Mouse (Mus musculus) bone marrow, adult 2 months (tissue): ENCODE data around the gene H2afy2. TPM values are rescaled to one million over a fixed set of nuclear protein-coding genes. Genes with fewer than 3 reads are reported as not detected.

Experiments
- H3K27ac ChIP-seq: fragments of 200-500 bp; 2 replicates; pipeline ENCODE4 v1.5.1; 2012; ENCODE audit warnings: low read depth, mild to moderate bottlenecking, control low read depth, inconsistent platforms, low read length; ENCODE audit not compliant: control insufficient read depth, poor library complexity, insufficient read depth
- H3K4me1 ChIP-seq: fragments of 200-500 bp; 2 replicates; pipeline ENCODE4 v1.6.1; 2011; ENCODE audit warnings: low read length; ENCODE audit not compliant: control insufficient read depth, insufficient read depth
- H3K4me3 ChIP-seq: fragments of 200-500 bp; replicated peaks from 2 replicates; pipeline ENCODE3; 2011; ENCODE audit warnings: mild to moderate bottlenecking, low read depth, low read length, control low read depth; ENCODE audit not compliant: control insufficient read depth
- CTCF ChIP-seq: fragments of 200-500 bp; IDR thresholded peaks from 2 replicates; pipeline ENCODE4 v1.5.1; 2011; ENCODE audit warnings: low read length, control low read depth; ENCODE audit not compliant: control insufficient read depth, insufficient read depth
- POLR2A ChIP-seq: fragments of 200-500 bp; IDR thresholded peaks from 2 replicates; pipeline ENCODE4 v1.6.1; 2011; ENCODE audit warnings: low read depth, mild to moderate bottlenecking, control low read depth, low read length, borderline replicate concordance; ENCODE audit not compliant: control insufficient read depth
- WGBS: fragments of 180-500 bp; shearing (Covaris S2); methylation state at CpG from one replicate; pipeline ENCODE4 v1.1.7; 2018; 5-methylcytosine and 5-hydroxymethylcytosine counted together
- polyA plus RNA-seq: library from polyadenylated mRNA; stranded (reverse); fragments of >200 nt; gene quantifications from 2 replicates; pipeline ENCODE4 v1.2.4, GENCODE M21; 2011; ENCODE audit warnings: low replicate concordance; ENCODE audit not compliant: missing spikeins, insufficient read depth, insufficient read length

H2afy2 gene
- polyA plus RNA-seq, 1 experiment: 3.9 TPM

DNA sequence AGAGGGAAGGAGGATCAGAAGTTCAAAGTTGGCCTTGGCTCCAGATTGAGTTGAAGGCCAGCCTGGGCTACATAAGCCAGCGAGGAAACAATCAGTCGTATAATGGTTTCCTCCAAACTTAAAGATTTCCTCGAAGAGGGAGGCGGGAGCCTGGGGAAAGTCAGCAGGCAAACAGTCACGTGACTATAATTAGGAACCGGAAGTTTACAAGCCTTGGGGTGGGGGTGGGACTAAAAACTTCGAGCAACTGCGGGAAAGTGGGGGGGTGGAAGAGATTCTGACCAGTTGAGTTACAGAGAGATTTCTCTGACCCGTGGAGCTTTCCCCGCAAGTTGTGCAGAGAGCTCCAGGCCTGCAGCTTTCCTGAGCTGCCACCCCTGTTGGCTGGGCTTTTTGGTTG is 11.0 kb upstream of the H2afy2 start:
- 35% methylated on average over 10 of the region's 10 CpGs for WGBS
- Histone ChIP-seq H3K27ac (no peak overlapping the region), H3K4me3 (no peak overlapping the region), H3K4me1 (no peaks in the 10 kb centered on the region)
- TF ChIP-seq CTCF (no peak), POLR2A (no peak)

DNA sequence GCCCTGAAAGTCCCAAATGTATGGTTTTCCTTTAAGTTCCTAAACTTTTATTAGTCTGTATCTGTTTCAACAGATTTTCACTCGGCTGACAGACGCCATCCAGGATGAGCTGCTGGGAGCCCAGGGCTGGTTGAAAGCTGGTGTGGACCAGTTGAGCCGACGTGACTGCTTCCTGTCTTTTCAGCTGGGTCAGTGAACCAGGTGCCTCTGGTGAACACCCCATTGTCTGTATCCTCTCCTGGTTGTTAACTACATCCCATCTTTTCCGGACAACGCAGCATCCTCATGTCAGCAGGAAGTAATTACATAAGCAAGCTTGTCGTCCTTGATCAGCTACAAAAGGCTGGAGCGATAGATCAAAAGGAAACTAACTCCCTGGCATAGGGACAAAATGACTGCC is 9.1 kb upstream of the H2afy2 start:
- no peak overlapping the region for H3K27ac ChIP-seq
- H3K4me3 ChIP-seq: no peak overlapping the region
- TF ChIP-seq CTCF (no peak), POLR2A (no peak)
- no peaks in the 10 kb centered on the region for H3K4me1 ChIP-seq
- WGBS: 62% methylated on average over 8 of the region's 8 CpGs

DNA sequence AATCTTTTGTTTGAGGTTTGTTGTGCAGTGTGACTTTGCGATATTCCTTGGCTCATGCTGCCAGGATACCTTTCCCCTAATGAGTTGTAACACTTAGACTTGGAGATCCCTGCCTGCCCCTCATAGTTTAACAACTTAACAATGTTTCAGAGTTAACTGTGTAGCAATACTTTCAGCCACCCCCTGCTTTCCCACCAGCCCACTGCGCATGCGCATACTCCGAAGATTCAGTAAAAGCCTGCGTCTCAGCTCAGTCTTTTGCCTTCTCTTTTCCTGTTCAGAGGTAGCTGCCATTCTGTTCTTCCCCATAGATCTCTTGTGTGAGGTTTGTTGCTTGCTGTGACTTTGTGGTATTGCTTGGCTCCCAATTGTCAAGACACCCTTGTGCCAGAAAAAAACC is 4.6 kb upstream of the H2afy2 start:
- no peak overlapping the region for H3K4me3 ChIP-seq
- H3K27ac ChIP-seq: no peak overlapping the region
- no peak for TF ChIP-seq POLR2A
- no peak for TF ChIP-seq CTCF
- H3K4me1 ChIP-seq: no peaks in the 10 kb centered on the region
- 92% methylated on average over 5 of the region's 5 CpGs for WGBS

DNA sequence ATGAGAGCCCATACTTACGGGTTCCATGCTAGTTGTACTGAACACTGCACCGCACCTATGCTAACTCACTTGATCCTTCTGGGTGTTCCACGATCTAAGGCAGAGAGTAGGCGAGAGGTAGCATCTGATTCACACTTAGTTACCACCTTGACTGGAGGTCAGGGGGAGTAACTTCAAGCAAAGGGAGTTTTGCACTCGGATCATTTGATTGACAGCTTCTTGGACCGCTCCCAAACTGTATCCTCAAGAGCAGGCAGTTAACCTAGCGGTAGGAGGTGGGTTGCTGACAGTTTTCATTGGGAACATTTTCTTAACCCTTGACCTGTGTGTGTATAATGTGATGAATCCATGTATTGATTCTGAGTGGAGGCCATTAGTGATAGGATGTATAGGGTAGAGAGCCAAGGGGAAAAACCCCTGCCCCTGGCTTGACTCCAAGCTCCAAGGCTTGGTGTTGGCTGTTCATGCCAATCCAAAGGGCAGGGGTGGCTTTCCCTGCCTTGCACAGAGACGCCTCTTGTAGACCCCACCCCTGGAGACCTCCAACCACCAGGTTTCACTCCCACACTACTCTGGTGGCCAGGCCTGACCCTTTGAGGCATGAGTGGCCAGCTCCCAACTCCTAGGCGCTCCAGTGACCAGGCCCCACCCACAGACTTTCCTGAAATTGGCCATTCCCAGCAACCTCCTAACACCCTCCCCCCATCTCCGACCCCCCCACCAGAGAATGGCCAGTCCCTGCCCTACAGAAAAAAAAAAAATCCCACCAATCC is 3.8 kb upstream of the H2afy2 start:
- no peaks in the 10 kb centered on the region for H3K4me1 ChIP-seq
- 68% methylated on average over 10 of the region's 10 CpGs for WGBS
- no peak overlapping the region for H3K27ac ChIP-seq
- TF ChIP-seq CTCF (no peak), POLR2A (no peak)
- H3K4me3 ChIP-seq: no peak overlapping the region

DNA sequence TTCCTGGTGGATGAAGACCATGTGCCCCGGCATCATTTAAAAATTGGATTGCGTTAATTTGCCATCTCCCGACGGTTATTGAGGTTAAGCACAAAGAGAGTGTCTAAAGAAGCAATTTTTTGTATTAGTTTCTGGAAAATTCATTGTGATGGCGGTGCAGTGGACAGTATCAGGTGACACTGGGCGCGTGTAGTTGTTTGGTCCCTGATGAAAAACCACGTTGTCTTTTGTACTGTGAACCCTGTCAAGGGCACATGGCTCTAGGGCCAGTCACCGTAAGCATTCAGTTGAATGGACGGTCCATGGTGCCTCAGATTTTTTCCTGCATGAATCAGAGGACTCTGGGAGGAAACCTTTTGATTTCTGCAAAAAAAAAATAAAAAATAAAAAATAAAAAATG is 467 bp upstream of the H2afy2 start:
- Histone ChIP-seq H3K4me1 (no peaks in the 10 kb centered on the region), H3K4me3 (no peak overlapping the region), H3K27ac (no peak overlapping the region)
- TF ChIP-seq CTCF: no peak
- no peak for TF ChIP-seq POLR2A
- WGBS: 63% methylated on average over 10 of the region's 10 CpGs

DNA sequence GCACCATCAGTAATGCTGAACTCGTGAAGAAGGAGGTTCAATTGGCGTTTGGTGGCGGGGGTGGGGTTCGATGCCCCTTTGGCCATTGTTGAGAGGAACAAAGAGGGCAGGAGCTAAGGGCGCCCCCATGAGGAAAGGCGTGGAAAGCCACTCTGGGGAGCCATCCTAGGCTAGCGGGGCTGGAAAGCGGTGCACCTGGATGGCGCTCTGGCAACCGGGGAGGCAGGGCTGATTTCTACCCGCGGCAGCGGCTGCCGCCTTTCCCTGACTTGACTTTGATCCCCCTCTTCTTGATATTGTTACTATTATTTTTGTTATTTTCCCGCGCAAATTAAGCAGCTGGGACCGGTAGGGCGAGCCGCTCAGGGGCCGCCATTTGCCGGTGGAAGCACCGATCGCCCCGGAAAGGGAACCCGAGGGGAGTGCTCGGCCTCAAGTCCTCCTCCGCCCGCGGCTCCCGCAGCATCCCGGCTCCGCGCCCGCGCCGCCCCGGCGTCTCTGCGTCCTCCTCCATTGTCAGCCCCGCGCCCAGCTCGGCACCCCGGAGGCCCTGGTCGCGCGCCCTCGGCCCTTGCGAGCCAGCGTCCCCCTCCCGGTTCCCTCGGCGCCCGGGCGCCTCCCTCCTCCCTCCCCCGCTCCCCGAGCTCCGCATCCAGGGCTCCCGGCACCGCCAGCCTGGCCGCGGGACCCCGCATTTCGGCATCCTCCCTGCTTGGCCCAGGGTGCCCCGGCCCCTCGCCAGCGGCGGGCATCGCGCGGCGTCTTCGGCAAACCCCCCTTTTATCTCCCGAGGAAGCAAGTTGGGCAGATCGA is 942 bp downstream of the H2afy2 start:
- WGBS: 2% methylated on average over 73 of the region's 74 CpGs
- Histone ChIP-seq H3K4me3 (no peak overlapping the region), H3K4me1 (no peaks in the 10 kb centered on the region), H3K27ac (no peak overlapping the region; the same call in 1 of the 2 replicates)
- TF ChIP-seq CTCF (no peak), POLR2A (no peak)

DNA sequence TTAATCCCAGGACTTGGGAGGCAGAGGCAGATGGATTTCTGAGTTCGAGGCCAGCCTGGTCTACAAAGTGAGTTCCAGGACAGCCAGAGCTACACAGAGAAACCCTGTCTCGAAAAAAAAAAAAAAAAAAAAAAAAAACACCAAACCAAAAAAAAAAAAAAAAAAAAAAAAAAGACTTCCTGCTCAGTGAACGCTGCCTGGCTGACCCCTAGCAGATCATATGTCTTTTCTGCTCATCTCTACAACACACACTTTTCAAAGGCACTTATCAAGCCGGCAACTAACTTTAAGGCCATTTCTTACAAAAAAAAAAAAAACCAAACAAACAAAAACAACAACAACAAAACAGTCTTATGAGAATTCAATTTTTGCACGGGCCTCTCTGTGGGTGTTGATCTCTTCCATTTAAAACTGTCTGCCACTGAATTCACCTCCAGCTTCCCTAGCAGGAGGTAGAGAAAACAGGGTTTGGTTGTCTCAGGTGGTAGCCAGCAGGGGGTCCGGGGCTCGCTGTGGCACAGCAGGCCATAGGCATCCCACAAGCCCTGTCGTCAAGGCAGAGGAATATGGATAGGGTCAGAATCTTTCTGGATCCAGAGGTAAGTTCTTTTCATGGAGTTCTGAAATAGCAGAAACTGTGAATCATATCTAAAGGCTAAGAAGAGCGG is 2.4 kb downstream of the H2afy2 start:
- no peaks in the 10 kb centered on the region for H3K4me1 ChIP-seq
- H3K4me3 ChIP-seq: no peak overlapping the region
- whole genome bisulfite sequencing: 56% methylated on average over 9 of the region's 9 CpGs
- no peak overlapping the region for H3K27ac ChIP-seq
- no peak for TF ChIP-seq CTCF
- TF ChIP-seq POLR2A: no peak

DNA sequence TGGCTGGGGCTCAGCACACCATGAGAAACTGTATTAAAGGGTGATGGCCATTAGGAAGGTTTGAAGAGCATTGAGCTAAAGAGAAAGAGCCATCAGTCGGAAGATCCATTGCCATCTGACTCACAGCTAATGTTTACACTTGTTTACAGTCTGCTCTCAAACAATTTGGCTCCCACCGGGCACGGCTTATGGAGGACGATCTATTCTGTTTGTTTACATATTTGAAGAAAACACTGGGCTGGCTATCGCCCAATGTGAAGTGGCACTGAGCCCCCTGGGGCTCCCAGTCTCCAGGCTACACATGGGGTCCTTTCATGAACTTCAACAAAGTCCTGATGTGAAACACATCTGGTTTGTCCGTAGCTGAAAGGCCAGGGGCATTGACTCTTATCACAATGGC is 17.1 kb downstream of the H2afy2 start:
- WGBS: 66% methylated on average over 6 of the region's 6 CpGs
- TF ChIP-seq CTCF (no peak), POLR2A (no peak)
- no peaks in the 10 kb centered on the region for H3K4me1 ChIP-seq
- no peak overlapping the region for H3K4me3 ChIP-seq
- no peak overlapping the region for H3K27ac ChIP-seq
